ENCODE assay signal across 1 mouse cellular context in the genomic region with DNA sequence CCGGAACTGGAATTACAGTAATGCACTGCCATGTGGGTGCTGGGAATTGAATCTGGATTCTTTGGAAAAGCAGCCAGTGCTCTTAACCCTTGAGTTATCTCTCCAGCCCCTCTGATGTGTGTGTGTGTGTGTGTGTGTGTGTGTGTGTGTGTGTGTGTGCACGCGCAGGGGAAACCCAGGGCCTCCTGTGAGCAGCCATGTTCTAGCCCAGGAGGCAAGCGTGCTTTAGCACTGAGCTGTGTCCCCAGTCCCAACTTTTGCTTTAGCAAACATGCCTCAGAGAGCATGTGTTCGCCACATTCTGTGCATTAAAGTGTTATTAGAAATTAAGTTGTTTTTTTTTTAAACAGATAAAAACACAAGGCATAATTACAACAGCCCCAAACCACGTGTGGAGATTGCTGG.
TF ChIP-seq lines count a peak whose summit lies in the region.

No protein-coding gene starts in this region.

TF ChIP-seq in CH12.LX, 34 proteins besides CTCF, POLR2A, EP300 and RAD21 (continued from another document):
- TF ChIP-seq CHD1 (IDR thresholded peaks at IDR 0.05; ENCODE audit: low read depth, low read length): 0 out of 2 replicates have a peak, but pooled peaks have one; percentile 57
- TF ChIP-seq ZKSCAN1 (IDR thresholded peaks at IDR 0.05; ENCODE audit: borderline replicate concordance, low read depth, low read length): no peak
- peak; percentile 36; the same call in 1 of the 2 replicates for TF ChIP-seq SIN3A (IDR thresholded peaks at IDR 0.05; ENCODE audit: low read length)
- TF ChIP-seq TCF12 (IDR thresholded peaks at IDR 0.05; ENCODE audit: low read depth, low read length): 0 out of 2 replicates have a peak, but pooled peaks have one; percentile 24
- TF ChIP-seq BHLHE40 (IDR thresholded peaks at IDR 0.05; ENCODE audit: low read depth, low read length): peak; percentile 74
- no peak for TF ChIP-seq NELFE (IDR thresholded peaks at IDR 0.05; ENCODE audit: low read depth, low read length)
- no peak for TF ChIP-seq ZMIZ1 (IDR thresholded peaks at IDR 0.05; ENCODE audit: low read depth, low read length)
- TF ChIP-seq MAZ (IDR thresholded peaks at IDR 0.05; ENCODE audit: low read depth, low read length): peak; percentile 63; the same call in 1 of the 2 replicates
- no peak for TF ChIP-seq JUND (conservative IDR thresholded peaks at IDR 0.05; ENCODE audit: low read depth, low read length)
- peak; percentile 65; the same call in 1 of the 2 replicates for TF ChIP-seq MYC (IDR thresholded peaks at IDR 0.05; ENCODE audit: low read depth, low read length)
- 0 out of 2 replicates have a peak, but pooled peaks have one; percentile 64 for TF ChIP-seq CHD2 (IDR thresholded peaks at IDR 0.05; ENCODE audit: low read length)
- TF ChIP-seq IRF4 (IDR thresholded peaks at IDR 0.05; ENCODE audit: low read depth, low read length): peak; percentile 43; the same call in 1 of the 2 replicates
- no peak for TF ChIP-seq JUN (IDR thresholded peaks at IDR 0.05; ENCODE audit: insufficient read depth, low read depth, low read length)
- 0 out of 2 replicates have a peak, but pooled peaks have one; percentile 12 for TF ChIP-seq NRF1 (IDR thresholded peaks at IDR 0.05; ENCODE audit: low read depth, low read length)
- peak; percentile 61 for TF ChIP-seq MAX (IDR thresholded peaks at IDR 0.05; ENCODE audit: low read length)
